Mouse (Mus musculus) C2C12 (cell line): ENCODE data around the gene Apba1.

Experiments
- CEBPB ChIP-seq: IDR thresholded peaks from one replicate; pipeline ENCODE4 v1.6.1; 2011; ENCODE audit warnings: low read depth, mild to moderate bottlenecking, control low read depth, moderate library complexity
- CTCF ChIP-seq: IDR thresholded peaks from one replicate; pipeline ENCODE4 v1.5.1; 2011; ENCODE audit not compliant: control insufficient read depth, insufficient read depth, insufficient read length
- FOSL1 ChIP-seq: IDR thresholded peaks from one replicate; pipeline ENCODE4 v1.8.0; 2011; ENCODE audit warnings: mild to moderate bottlenecking, low read length; ENCODE audit not compliant: poor library complexity, insufficient read depth, severe bottlenecking
- MAX ChIP-seq: IDR thresholded peaks from one replicate; pipeline ENCODE4 v1.6.1; 2011; ENCODE audit warnings: mild to moderate bottlenecking, control low read depth
- MYOD1 ChIP-seq: IDR thresholded peaks from one replicate; pipeline ENCODE4 v1.6.1; 2011; ENCODE audit warnings: low read depth; ENCODE audit not compliant: control insufficient read depth, insufficient read length
- MYOG ChIP-seq: IDR thresholded peaks from one replicate; pipeline ENCODE4 v1.6.1; 2011; ENCODE audit not compliant: control insufficient read depth, insufficient read length; ENCODE audit errors: extremely low read depth
- USF1 ChIP-seq: IDR thresholded peaks from one replicate; pipeline ENCODE4 v1.6.1; 2011; ENCODE audit warnings: low read depth, mild to moderate bottlenecking, control low read depth, moderate library complexity

- TF ChIP-seq CTCF (no peak), MYOD1 (no peak), MYOG (no peak), CEBPB (no peak), USF1 (no peak), MAX (no peak), FOSL1 (no peak)
Observed at GRCm38 (mm10) chr19:23948301-23949000, 189.8 kb downstream of the Apba1 start.
